15 mouse cellular contexts compared by ENCODE assay signal in the genomic region with DNA sequence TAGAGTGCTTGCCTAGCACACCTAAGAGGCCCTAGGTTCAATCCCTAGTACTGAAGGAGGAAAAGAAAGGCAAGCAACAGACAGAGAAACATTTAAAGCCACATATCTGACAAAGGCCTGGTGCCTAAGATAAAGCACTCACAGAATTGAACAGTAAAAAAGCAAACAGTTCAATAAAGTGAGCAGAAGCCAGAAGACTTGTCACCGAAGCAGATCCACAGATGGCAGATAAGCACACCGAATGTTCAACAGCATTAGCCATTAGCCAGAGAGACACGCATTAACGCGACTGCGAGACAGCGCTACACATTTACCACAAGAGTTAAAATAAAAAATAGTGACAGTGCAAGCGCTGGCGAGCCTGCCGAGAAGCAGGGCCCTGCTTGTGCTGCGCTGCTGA. TPM values are rescaled to one million over a fixed set of nuclear protein-coding genes. Genes with fewer than 3 reads are reported as not detected.
DNase-seq lines count a peak whose midpoint lies in the region; ATAC-seq and TF ChIP-seq lines count a peak whose summit lies in the region.
"Had no signal": no experiment of that assay in that cellular context is flagged by ENCODE, and none has a peak within 500 bp of the region (broad histone marks: within the 10 kb centered on the region; RNA-seq: fewer than 3 reads in every experiment).

No protein-coding gene starts in this region.

- no peak for TF ChIP-seq CTCF in kidney, postnatal 0 days (IDR thresholded peaks at IDR 0.05; ENCODE audit: low read depth)
- TF ChIP-seq CTCF in gastrocnemius, adult 2 months (IDR thresholded peaks at IDR 0.05), result no peak

- peak overlapping the region; percentile 36; the same call in 1 of the 2 replicates for H3K27ac ChIP-seq in kidney, postnatal 0 days
- no peak overlapping the region; the same call in 1 of the 2 replicates for H3K27ac ChIP-seq in kidney, embryonic 16.5 days (ENCODE audit: low read length)
- H3K27ac ChIP-seq in intestine, embryonic 16.5 days (ENCODE audit: low read length), result peak overlapping the region; percentile 88
- 0 out of 2 replicates have a peak overlapping the region, but pooled peaks have one; percentile 28 for H3K27ac ChIP-seq in neural tube, embryonic 14.5 days (ENCODE audit: low read depth, low read length)
- no peak overlapping the region for H3K27ac ChIP-seq in gastrocnemius, adult 2 months

- no peaks in the 10 kb centered on the region for H3K36me3 ChIP-seq in kidney, postnatal 0 days (ENCODE audit: insufficient read depth, low read length)
- peaks cover 6% of the 10 kb centered on the region; the same call in 1 of the 2 replicates for H3K36me3 ChIP-seq in kidney, embryonic 16.5 days (ENCODE audit: insufficient read depth, low read length)
- H3K36me3 ChIP-seq in intestine, embryonic 16.5 days (ENCODE audit: control insufficient read depth, insufficient read depth, low read length), result no peaks in the 10 kb centered on the region
- H3K36me3 ChIP-seq in neural tube, embryonic 14.5 days (ENCODE audit: control insufficient read depth, insufficient read depth, low read length), result no peaks in the 10 kb centered on the region

- 78% methylated on average over 11 of the region's 11 CpGs for WGBS in kidney, postnatal 0 days
- 79% methylated on average over 11 of the region's 11 CpGs for WGBS in kidney, embryonic 16.5 days
- 56% methylated on average over 11 of the region's 11 CpGs for WGBS in intestine, embryonic 16.5 days
- WGBS in neural tube, embryonic 14.5 days, result 64% methylated on average over 11 of the region's 11 CpGs

- H3K9ac ChIP-seq in kidney, postnatal 0 days (ENCODE audit: low read depth, low read length), result no peak overlapping the region
- no peak overlapping the region for H3K9ac ChIP-seq in kidney, embryonic 16.5 days (replicated peaks; ENCODE audit: low read length)
- no peak overlapping the region for H3K9ac ChIP-seq in intestine, embryonic 16.5 days (ENCODE audit: low read depth, low read length)
- no peak overlapping the region; the same call in 1 of the 2 replicates for H3K9ac ChIP-seq in neural tube, embryonic 14.5 days (replicated peaks; ENCODE audit: low read depth, low read length)

- H3K4me1 ChIP-seq in kidney, postnatal 0 days (replicated peaks; ENCODE audit: insufficient read depth, low read length), result peaks cover 66% of the 10 kb centered on the region
- peaks cover 82% of the 10 kb centered on the region for H3K4me1 ChIP-seq in kidney, embryonic 16.5 days (ENCODE audit: insufficient read depth, low read length)
- H3K4me1 ChIP-seq in intestine, embryonic 16.5 days (ENCODE audit: control insufficient read depth, insufficient read depth, low read length), result peaks cover 80% of the 10 kb centered on the region
- peaks cover 10% of the 10 kb centered on the region for H3K4me1 ChIP-seq in neural tube, embryonic 14.5 days (ENCODE audit: control insufficient read depth, insufficient read depth, low read length)

- no peak for DNase-seq in kidney, postnatal 0 days (ENCODE audit: low spot score)
- DNase-seq in c-Kit-negative CD71-positive TER-119-positive erythroid progenitor cells, embryonic 14.5 days (ENCODE audit: low read depth, low spot score), result peak; percentile 36
- DNase-seq in gastrocnemius, adult 2 months, result no peak
- DNase-seq in adrenal gland, adult 2 months, result no peak
- DNase-seq: cerebellum, postnatal 36 days; gastrocnemius, postnatal 36 days; heart, postnatal 14 days; kidney, adult 9 months; midbrain, embryonic 14.5 days; thymus, postnatal 4 days had no signal

- ATAC-seq in kidney, postnatal 0 days (replicated peaks; ENCODE audit: low FRiP score, low read depth), result no peak
- no peak for ATAC-seq in kidney, embryonic 16.5 days (ENCODE audit: low FRiP score, low TSS enrichment)
- ATAC-seq in intestine, embryonic 16.5 days, result no peak
- ATAC-seq in neural tube, embryonic 14.5 days (ENCODE audit: low read depth), result no peak

- H3K4me3 ChIP-seq in kidney, postnatal 0 days (replicated peaks; ENCODE audit: low read depth, low read length), result no peak overlapping the region
- no peak overlapping the region for H3K4me3 ChIP-seq in kidney, embryonic 16.5 days (ENCODE audit: low read length)
- no peak overlapping the region for H3K4me3 ChIP-seq in intestine, embryonic 16.5 days (ENCODE audit: low read length)
- no peak overlapping the region for H3K4me3 ChIP-seq in neural tube, embryonic 14.5 days (ENCODE audit: low read depth, low read length)
- no peak overlapping the region for H3K4me3 ChIP-seq in gastrocnemius, adult 2 months

- no peaks in the 10 kb centered on the region for H3K9me3 ChIP-seq in kidney, postnatal 0 days (replicated peaks; ENCODE audit: low read length)
- H3K9me3 ChIP-seq in kidney, embryonic 16.5 days (ENCODE audit: low read length), result no peaks in the 10 kb centered on the region
- no peaks in the 10 kb centered on the region for H3K9me3 ChIP-seq in intestine, embryonic 16.5 days (ENCODE audit: control insufficient read depth, low read length)
- H3K9me3 ChIP-seq in neural tube, embryonic 14.5 days (ENCODE audit: control insufficient read depth, low read length), result no peaks in the 10 kb centered on the region

- intact Hi-C loops in gastrocnemius, adult 2 months (cut with DNase I), result no loop called here

- no peak overlapping the region for H3K4me2 ChIP-seq in kidney, postnatal 0 days (ENCODE audit: low read length)
- H3K4me2 ChIP-seq in kidney, embryonic 16.5 days (replicated peaks; ENCODE audit: low read depth, low read length), result no peak overlapping the region
- H3K4me2 ChIP-seq in intestine, embryonic 16.5 days (ENCODE audit: low read depth, low read length), result peak overlapping the region; percentile 46; the same call in 1 of the 2 replicates
- no peak overlapping the region for H3K4me2 ChIP-seq in neural tube, embryonic 14.5 days (ENCODE audit: low read depth, low read length)

- H3K27me3 ChIP-seq in kidney, postnatal 0 days (ENCODE audit: insufficient read depth, low read length), result no peaks in the 10 kb centered on the region
- no peaks in the 10 kb centered on the region for H3K27me3 ChIP-seq in kidney, embryonic 16.5 days (ENCODE audit: insufficient read depth, low read length)
- H3K27me3 ChIP-seq in intestine, embryonic 16.5 days (replicated peaks; ENCODE audit: control insufficient read depth, insufficient read depth, low read length), result no peaks in the 10 kb centered on the region
- H3K27me3 ChIP-seq in neural tube, embryonic 14.5 days (ENCODE audit: control insufficient read depth, insufficient read depth, low read length), result no peaks in the 10 kb centered on the region
- H3K27me3 ChIP-seq: CH12.LX had no signal

RNA-seq across cellular contexts. Expression of gene Samd4b, which starts 15.1 kb away (rescaled TPM):
- polyA plus RNA-seq in kidney, postnatal 0 days (2015; fragmentation: Nextera tagmentation; extraction: Ambion mirVana), result 18.4 and 19.5 TPM in 2 replicates
- polyA plus RNA-seq in kidney, embryonic 16.5 days (2015; fragmentation: Nextera tagmentation; extraction: Ambion mirVana), result 16.7 and 20.7 TPM in 2 replicates
- 7.8 and 9.7 TPM in 2 replicates for polyA plus RNA-seq in intestine, embryonic 16.5 days (2015; fragmentation: Nextera tagmentation; extraction: Ambion mirVana)
- 24.3 and 25.1 TPM in 2 replicates for polyA plus RNA-seq in neural tube, embryonic 14.5 days (2014; fragmentation: Nextera tagmentation; extraction: Ambion mirVana)
- 10 to 100 TPM; 13.0 to 13.1 TPM for total RNA-seq in gastrocnemius, adult 2 months (2021)
- 10 to 100 TPM; 61.0 to 78.2 TPM for total RNA-seq in adrenal gland, adult 2 months (2021)
- 127 and 146 TPM in 2 replicates for polyA plus RNA-seq in adrenal gland, adult 2 months (2012; rRNA removed)

RNA-seq across cellular contexts. Expression of gene Pak4, which starts 15.1 kb away (rescaled TPM):
- 33.5 and 36.6 TPM in 2 replicates for polyA plus RNA-seq in kidney, postnatal 0 days (2015; fragmentation: Nextera tagmentation; extraction: Ambion mirVana)
- polyA plus RNA-seq in kidney, embryonic 16.5 days (2015; fragmentation: Nextera tagmentation; extraction: Ambion mirVana), result 78.4 and 79.6 TPM in 2 replicates
- polyA plus RNA-seq in intestine, embryonic 16.5 days (2015; fragmentation: Nextera tagmentation; extraction: Ambion mirVana), result 51.2 and 55.4 TPM in 2 replicates
- 10.6 and 15.5 TPM in 2 replicates for polyA plus RNA-seq in neural tube, embryonic 14.5 days (2014; fragmentation: Nextera tagmentation; extraction: Ambion mirVana)
- total RNA-seq in gastrocnemius, adult 2 months (2021), result 1 to 10 TPM; 2.4 to 3.2 TPM
- 10 to 100 TPM; 28.7 to 29.6 TPM for total RNA-seq in adrenal gland, adult 2 months (2021)
- 53.5 and 54.9 TPM in 2 replicates for polyA plus RNA-seq in adrenal gland, adult 2 months (2012; rRNA removed)

RNA-seq across cellular contexts. Expression of gene Nccrp1, which starts 35.8 kb away (rescaled TPM):
- 5.5 and 7.3 TPM in 2 replicates for polyA plus RNA-seq in kidney, postnatal 0 days (2015; fragmentation: Nextera tagmentation; extraction: Ambion mirVana)
- polyA plus RNA-seq in kidney, embryonic 16.5 days (2015; fragmentation: Nextera tagmentation; extraction: Ambion mirVana), result 0.18 TPM in 1 of 2 replicates, not detected in the other
- polyA plus RNA-seq in intestine, embryonic 16.5 days (2015; fragmentation: Nextera tagmentation; extraction: Ambion mirVana), result 0.09 and 0.20 TPM in 2 replicates
- 0.17 TPM in 1 of 2 replicates, not detected in the other for polyA plus RNA-seq in neural tube, embryonic 14.5 days (2014; fragmentation: Nextera tagmentation; extraction: Ambion mirVana)
- total RNA-seq in gastrocnemius, adult 2 months (2021), result not detected
- not detected for total RNA-seq in adrenal gland, adult 2 months (2021)
- 0.10 TPM in 1 of 2 replicates, not detected in the other for polyA plus RNA-seq in adrenal gland, adult 2 months (2012; rRNA removed)
- total RNA-seq: CH12.LX; gastrocnemius, postnatal 36 days; heart, postnatal 14 days had no signal
- polyA plus RNA-seq: lung, embryonic 16.5 days had no signal

RNA-seq across cellular contexts. Expression of gene Sycn, which starts 42.2 kb away (rescaled TPM):
- 0.27 and 0.45 TPM in 2 replicates for polyA plus RNA-seq in kidney, postnatal 0 days (2015; fragmentation: Nextera tagmentation; extraction: Ambion mirVana)
- not detected in 2 replicates for polyA plus RNA-seq in kidney, embryonic 16.5 days (2015; fragmentation: Nextera tagmentation; extraction: Ambion mirVana)
- polyA plus RNA-seq in intestine, embryonic 16.5 days (2015; fragmentation: Nextera tagmentation; extraction: Ambion mirVana), result 94.3 and 150 TPM in 2 replicates
- not detected in 2 replicates for polyA plus RNA-seq in neural tube, embryonic 14.5 days (2014; fragmentation: Nextera tagmentation; extraction: Ambion mirVana)
- total RNA-seq in gastrocnemius, adult 2 months (2021), result not detected
- total RNA-seq in adrenal gland, adult 2 months (2021), result not detected
- 0.44 and 0.48 TPM in 2 replicates for polyA plus RNA-seq in adrenal gland, adult 2 months (2012; rRNA removed)
- total RNA-seq: CH12.LX; gastrocnemius, postnatal 36 days; heart, postnatal 14 days had no signal
- polyA plus RNA-seq: lung, embryonic 16.5 days; midbrain, embryonic 14.5 days had no signal

RNA-seq across cellular contexts. Expression of gene Acp7, which starts 48.3 kb away (rescaled TPM):
- not detected in 2 replicates for polyA plus RNA-seq in kidney, postnatal 0 days (2015; fragmentation: Nextera tagmentation; extraction: Ambion mirVana)
- not detected in 2 replicates for polyA plus RNA-seq in kidney, embryonic 16.5 days (2015; fragmentation: Nextera tagmentation; extraction: Ambion mirVana)
- not detected in 2 replicates for polyA plus RNA-seq in intestine, embryonic 16.5 days (2015; fragmentation: Nextera tagmentation; extraction: Ambion mirVana)
- polyA plus RNA-seq in neural tube, embryonic 14.5 days (2014; fragmentation: Nextera tagmentation; extraction: Ambion mirVana), result 0.19 TPM in 1 of 2 replicates, not detected in the other
- not detected for total RNA-seq in gastrocnemius, adult 2 months (2021)
- not detected for total RNA-seq in adrenal gland, adult 2 months (2021)
- not detected in 2 replicates for polyA plus RNA-seq in adrenal gland, adult 2 months (2012; rRNA removed)
- total RNA-seq: CH12.LX; gastrocnemius, postnatal 36 days; heart, postnatal 14 days had no signal
- polyA plus RNA-seq: lung, embryonic 16.5 days; midbrain, embryonic 14.5 days had no signal

Comparison
In these comparisons a context has a peak if more than half of its experiments do, and no peak if none do; other contexts are left out.
1. H3K27ac ChIP-seq: peak in kidney, postnatal 0 days (single experiment), intestine, embryonic 16.5 days (single experiment) and neural tube, embryonic 14.5 days (single experiment); none in kidney, embryonic 16.5 days (single experiment) and gastrocnemius, adult 2 months (single experiment).